Mouse (Mus musculus) neural tube, embryonic 14.5 days (tissue): ENCODE measurements at regions not wholly inside any gene's neighbourhood (a gene's known extent, or its start where the extent isn't known, plus 50 kb on each side); places are given as distances from the start of the nearest gene placed in this dataset.

Source experiments
- ATAC-seq: fragments of 200-750 bp; cut with Nextera tagmentation; 2 replicates; pipeline ENCODE4 v1.8.0; 2017; ENCODE audit warnings: low read depth, mild to moderate bottlenecking, moderate TSS enrichment, moderate library complexity
- H3K27ac ChIP-seq: fragments of 300-500 bp; sonication (generic); 2 replicates; pipeline ENCODE4 v1.5.1; 2014; ENCODE audit warnings: low read depth, mild to moderate bottlenecking, control low read depth, low read length, moderate library complexity, mixed read lengths
- H3K27me3 ChIP-seq: fragments of 300-500 bp; sonication (generic); 2 replicates; pipeline ENCODE4 v1.6.1; 2014; ENCODE audit warnings: low read length; ENCODE audit not compliant: control insufficient read depth, insufficient read depth
- H3K36me3 ChIP-seq: fragments of 300-500 bp; sonication (generic); 2 replicates; pipeline ENCODE4 v1.6.1; 2014; ENCODE audit warnings: low read length, mixed read lengths; ENCODE audit not compliant: control insufficient read depth, insufficient read depth
- H3K4me1 ChIP-seq: fragments of 300-500 bp; sonication (generic); 2 replicates; pipeline ENCODE4 v1.6.1; 2014; ENCODE audit warnings: low read length; ENCODE audit not compliant: control insufficient read depth, insufficient read depth
- H3K4me2 ChIP-seq: fragments of 300-500 bp; sonication (generic); 2 replicates; pipeline ENCODE4 v1.6.1; 2014; ENCODE audit warnings: mild to moderate bottlenecking, low read depth, low read length, control low read depth
- H3K4me3 ChIP-seq: fragments of 300-500 bp; sonication (generic); 2 replicates; pipeline ENCODE4 v1.5.1; 2014; ENCODE audit warnings: low read depth, low read length, control low read depth, mixed read lengths
- H3K9ac ChIP-seq: fragments of 300-500 bp; sonication (generic); replicated peaks from 2 replicates; pipeline ENCODE4 v1.6.1; 2014; ENCODE audit warnings: low read depth, mild to moderate bottlenecking, control low read depth, low read length, mixed read lengths
- H3K9me3 ChIP-seq: fragments of 300-500 bp; sonication (generic); 2 replicates; pipeline ENCODE4 v1.6.1; 2016; ENCODE audit warnings: low read length; ENCODE audit not compliant: control insufficient read depth
- WGBS: fragments of 180-500 bp; shearing (Covaris S2); extraction: QIAGEN DNeasy Blood & Tissue Kit; methylation state at CpG from one replicate; pipeline ENCODE4 v1.1.7; 2014; 5-methylcytosine and 5-hydroxymethylcytosine counted together

DNA sequence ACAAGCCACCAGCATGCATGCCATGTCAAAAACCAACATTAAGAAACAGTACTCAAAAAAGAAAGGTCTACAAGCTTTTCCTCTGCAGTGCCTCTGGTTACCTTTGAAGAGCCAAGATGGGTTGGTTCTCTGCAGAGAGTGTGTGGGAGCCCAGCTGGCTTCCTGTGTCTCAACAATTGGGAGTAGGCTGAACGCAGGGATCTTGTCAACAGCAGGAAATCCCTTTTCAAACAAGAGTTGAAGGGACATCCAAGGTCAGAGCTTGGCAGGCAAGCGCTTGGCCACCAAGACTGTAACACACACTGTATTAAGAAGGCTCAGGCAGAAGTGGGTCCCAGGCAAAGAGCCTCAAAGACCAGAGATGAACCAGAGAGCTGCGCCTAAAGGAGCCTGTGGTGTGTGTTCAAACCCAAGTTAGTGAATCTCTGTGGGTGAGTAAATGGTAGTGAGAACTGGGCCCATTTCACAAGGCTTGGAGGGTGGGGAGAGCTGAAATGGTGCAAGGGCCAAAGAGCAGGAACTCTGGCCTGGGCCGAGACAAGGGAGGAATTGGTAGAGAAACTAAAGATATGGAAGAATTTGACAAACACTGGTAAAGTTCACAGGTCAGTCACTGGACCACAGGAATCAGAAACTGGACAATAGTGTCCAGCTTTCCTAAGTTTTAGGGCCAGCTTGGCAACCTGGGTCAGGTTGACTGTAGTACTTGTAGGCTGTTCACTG is 357.0 kb downstream of the Gm49356 start:
- no peak overlapping the region for H3K9ac ChIP-seq
- H3K9me3 ChIP-seq, result no peaks in the 10 kb centered on the region
- H3K4me2 ChIP-seq, result no peak overlapping the region
- no peaks in the 10 kb centered on the region for H3K36me3 ChIP-seq
- WGBS, result 73% methylated on average over 4 of the region's 4 CpGs
- no peak overlapping the region for H3K27ac ChIP-seq
- H3K27me3 ChIP-seq, result no peaks in the 10 kb centered on the region
- H3K4me1 ChIP-seq, result no peaks in the 10 kb centered on the region
- H3K4me3 ChIP-seq, result no peak overlapping the region
- no peak for ATAC-seq

DNA sequence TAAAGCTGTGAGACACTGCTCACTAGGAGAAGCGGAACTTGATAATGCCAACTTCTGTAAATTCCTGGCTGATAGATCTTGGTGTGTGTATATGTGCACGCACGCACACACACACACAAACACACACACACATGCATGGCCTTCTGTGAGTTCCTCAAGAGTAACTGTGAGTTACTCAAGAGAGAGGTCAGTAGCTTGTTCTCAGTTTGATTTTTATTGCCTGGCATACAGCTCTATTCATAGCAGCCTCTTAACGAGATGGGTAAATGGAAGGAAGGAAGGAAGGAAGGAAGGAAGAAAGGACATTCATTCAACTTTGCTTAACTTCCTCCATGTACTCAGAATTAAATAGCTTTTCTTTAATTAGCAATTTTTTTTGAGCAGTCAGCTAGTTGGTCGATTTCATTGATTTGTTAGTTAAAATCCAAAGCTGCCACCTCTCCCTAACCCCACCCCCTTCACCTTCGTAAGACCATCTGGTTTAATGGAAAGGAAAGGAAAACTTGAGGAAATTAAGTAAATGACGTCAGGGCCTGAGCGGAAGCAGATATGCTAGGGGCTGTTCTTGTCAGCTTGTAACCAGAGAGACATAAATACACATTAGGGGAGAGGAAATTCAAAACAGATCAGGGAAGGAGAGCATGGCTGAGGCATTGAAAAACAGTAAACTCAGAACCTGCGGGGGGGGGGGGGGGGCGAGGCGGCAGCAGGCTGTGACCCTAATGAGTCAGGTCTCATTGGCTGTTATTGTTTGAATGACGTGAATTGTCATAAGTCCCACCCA is 359.6 kb downstream of the Gm49356 start:
- H3K9ac ChIP-seq, result no peak overlapping the region
- H3K4me3 ChIP-seq, result no peak overlapping the region
- H3K4me2 ChIP-seq, result no peak overlapping the region
- ATAC-seq, result no peak
- no peaks in the 10 kb centered on the region for H3K4me1 ChIP-seq
- H3K27ac ChIP-seq, result no peak overlapping the region
- no peaks in the 10 kb centered on the region for H3K36me3 ChIP-seq
- H3K27me3 ChIP-seq, result no peaks in the 10 kb centered on the region
- WGBS, result 59% methylated on average over 12 of the region's 12 CpGs
- no peaks in the 10 kb centered on the region for H3K9me3 ChIP-seq

GRCm38 (mm10) chr15:59261380-59261779 is 372.3 kb downstream of the Gm49356 start:
- H3K9ac ChIP-seq, result no peak overlapping the region
- ATAC-seq, result no peak

DNA sequence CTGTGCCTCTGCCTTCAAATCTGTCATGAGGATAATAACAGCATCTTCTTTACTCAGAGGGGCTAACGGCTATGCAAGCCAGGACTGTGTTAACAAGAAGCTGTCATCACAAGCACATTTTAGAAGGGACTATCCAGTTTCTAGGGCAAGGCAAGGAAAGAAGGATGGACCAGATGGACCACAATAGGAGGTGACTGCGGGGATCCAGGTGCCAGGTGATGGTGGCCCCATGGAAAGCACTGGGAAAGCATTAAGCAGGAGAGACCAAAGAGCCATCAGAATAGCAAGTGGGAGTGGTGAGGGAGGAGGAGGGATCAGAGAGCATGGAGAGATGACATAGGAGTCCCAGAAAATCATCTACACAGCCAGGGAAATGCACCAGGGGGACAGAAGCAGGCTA is 373.3 kb downstream of the Gm49356 start:
- H3K27ac ChIP-seq, result no peak overlapping the region
- H3K4me2 ChIP-seq, result no peak overlapping the region
- 89% methylated on average over 2 of the region's 2 CpGs for WGBS

More at GRCm38 (mm10) chr15:59261380-59261779, 372.3 kb downstream of the Gm49356 start:
- Histone ChIP-seq H3K4me2 (no peak overlapping the region), H3K36me3 (no peaks in the 10 kb centered on the region), H3K4me3 (no peak overlapping the region), H3K9me3 (no peaks in the 10 kb centered on the region), H3K27me3 (no peaks in the 10 kb centered on the region), H3K27ac (no peak overlapping the region), H3K4me1 (no peaks in the 10 kb centered on the region)
- WGBS, result 71% methylated on average over 1 of the region's 1 CpGs

GRCm38 (mm10) chr15:59263433-59264328 is 374.6 kb downstream of the Gm49356 start:
- H3K9ac ChIP-seq, result no peak overlapping the region
- no peaks in the 10 kb centered on the region for H3K36me3 ChIP-seq
- H3K9me3 ChIP-seq, result no peaks in the 10 kb centered on the region
- no peak for ATAC-seq
- no peaks in the 10 kb centered on the region for H3K27me3 ChIP-seq
- no peak overlapping the region for H3K4me2 ChIP-seq
- no peak overlapping the region for H3K4me3 ChIP-seq
- H3K4me1 ChIP-seq, result no peaks in the 10 kb centered on the region
- no peak overlapping the region for H3K27ac ChIP-seq
- 65% methylated on average over 13 of the region's 13 CpGs for WGBS

More for the DNA sequence above, 373.3 kb downstream of the Gm49356 start:
- Histone ChIP-seq H3K9ac (no peak overlapping the region), H3K4me3 (no peak overlapping the region), H3K4me1 (no peaks in the 10 kb centered on the region), H3K36me3 (no peaks in the 10 kb centered on the region), H3K27me3 (no peaks in the 10 kb centered on the region), H3K9me3 (no peaks in the 10 kb centered on the region)
- no peak for ATAC-seq
